Mouse (Mus musculus) A20 (cell line): ENCODE results near the gene Hes1.

ENCODE experiments used
- DNase-seq: peaks from one replicate; pipeline ENCODE4 v3.0.0-alpha.2; 2011; ENCODE audit warnings: low read depth, low spot score

The Hes1 gene

GRCm38 (mm10) chr16:30063984-30064453 is at the start of gene Hes1:
TSS of gene Hes1 (plus strand) at chr16:30064384.
- DNase-seq, result peak; percentile 93

- no peak for DNase-seq
Measured at GRCm38 (mm10) chr16:30016064-30016463, 48.1 kb upstream of the Hes1 start.

- no peak for DNase-seq
Measured at GRCm38 (mm10) chr16:30020124-30020523, 44.1 kb upstream of the Hes1 start.

DNA sequence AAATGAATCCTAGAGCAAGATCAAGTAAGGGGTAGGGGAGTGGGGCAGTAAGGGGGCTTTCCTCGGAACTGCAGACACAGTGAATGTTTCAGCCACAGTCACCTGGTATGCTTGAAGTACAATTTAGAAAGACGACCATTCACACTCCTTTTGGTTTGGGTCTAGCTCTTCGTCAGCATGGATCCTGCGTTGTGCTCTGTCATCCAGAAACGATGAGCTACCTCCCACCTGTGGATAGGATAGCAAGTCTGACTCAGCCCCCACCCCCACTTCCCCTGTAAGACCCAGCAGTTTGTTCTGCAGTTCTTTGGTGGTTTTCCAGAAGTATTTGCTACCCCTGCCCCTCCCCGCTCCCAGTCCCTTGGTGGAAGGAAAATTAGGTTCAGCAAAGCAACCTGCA is 41.8 kb upstream of the Hes1 start:
- DNase-seq, result no peak

DNA sequence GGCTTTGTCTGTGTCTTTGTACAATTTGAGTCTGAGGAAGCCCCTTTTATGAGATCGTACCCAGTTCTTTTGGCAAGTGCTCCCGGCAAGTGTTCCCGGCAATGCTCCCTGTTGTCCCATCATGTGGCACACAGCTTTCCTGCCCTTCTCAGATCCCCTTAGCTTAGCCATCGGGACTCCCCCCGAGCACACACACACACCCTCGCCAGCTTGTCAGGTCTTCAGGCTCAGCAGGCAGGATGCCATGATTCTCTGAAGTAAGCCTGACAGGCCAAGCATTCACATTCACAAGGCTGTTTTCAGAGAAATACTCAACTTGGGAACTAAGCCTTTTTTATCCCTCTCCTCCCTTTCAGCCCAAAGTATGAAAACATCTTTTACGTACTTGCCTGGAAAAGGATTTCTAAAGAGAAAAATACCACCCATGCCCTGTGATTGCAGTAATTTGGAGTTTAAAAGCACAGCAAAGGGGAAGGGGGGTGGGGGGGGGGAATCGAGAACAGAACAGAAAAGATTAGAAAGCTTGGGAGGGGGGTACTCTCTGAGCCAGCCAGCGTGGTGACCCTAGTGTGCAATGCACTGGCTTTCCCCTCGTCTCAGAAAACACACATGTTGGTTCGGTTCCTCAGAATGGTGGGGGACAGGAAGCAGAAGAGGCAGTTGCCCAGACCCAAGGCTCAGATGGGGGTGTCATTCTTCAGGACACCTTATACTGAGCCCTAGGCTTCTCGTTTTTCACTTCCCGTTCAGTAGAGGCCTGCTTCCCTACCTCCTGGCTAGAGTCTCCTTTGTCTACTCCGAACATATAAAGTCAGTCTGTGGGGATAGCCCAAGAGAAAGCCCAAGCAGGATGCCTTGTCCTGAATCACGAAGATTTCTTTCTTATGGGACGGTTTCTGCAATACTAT is 41.0 kb upstream of the Hes1 start:
- peak; percentile 59 for DNase-seq

- peak; percentile 26 for DNase-seq
Measured at GRCm38 (mm10) chr16:30024681-30025262, 39.4 kb upstream of the Hes1 start.

- no peak for DNase-seq
Measured at GRCm38 (mm10) chr16:30028184-30028583, 36.0 kb upstream of the Hes1 start.

- DNase-seq, result no peak
Measured at GRCm38 (mm10) chr16:30029264-30030003, 34.8 kb upstream of the Hes1 start.

DNA sequence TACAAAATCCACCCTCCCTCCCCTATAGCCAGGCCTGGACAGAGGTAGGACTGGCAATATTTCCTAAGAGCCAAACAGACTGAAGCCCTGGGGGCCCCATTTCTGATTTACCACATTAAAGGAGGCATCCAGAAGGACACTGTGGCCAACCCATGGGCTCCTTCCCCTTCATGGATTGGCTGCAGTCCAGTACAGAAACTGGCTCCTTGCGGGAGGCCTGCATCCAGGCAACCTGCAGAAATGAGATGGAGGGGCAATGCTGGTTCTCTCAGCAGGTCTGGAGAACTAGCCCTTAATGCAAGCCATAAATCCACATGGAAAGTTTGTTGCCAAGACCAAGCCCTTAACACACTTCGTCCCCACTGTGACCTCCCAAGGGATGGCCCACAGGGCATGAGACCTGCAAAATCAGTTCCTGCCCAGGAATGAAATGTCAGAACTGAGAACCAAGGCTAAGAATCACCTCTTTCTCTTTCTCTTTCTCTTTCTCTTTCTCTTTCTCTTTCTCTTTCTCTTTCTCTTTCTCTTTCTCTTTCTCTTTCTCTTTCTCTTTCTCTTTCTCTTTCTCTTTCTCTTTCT is 31.8 kb upstream of the Hes1 start:
- DNase-seq, result no peak

GRCm38 (mm10) chr16:30033390-30033789 is 30.8 kb upstream of the Hes1 start:
- no peak for DNase-seq

DNA sequence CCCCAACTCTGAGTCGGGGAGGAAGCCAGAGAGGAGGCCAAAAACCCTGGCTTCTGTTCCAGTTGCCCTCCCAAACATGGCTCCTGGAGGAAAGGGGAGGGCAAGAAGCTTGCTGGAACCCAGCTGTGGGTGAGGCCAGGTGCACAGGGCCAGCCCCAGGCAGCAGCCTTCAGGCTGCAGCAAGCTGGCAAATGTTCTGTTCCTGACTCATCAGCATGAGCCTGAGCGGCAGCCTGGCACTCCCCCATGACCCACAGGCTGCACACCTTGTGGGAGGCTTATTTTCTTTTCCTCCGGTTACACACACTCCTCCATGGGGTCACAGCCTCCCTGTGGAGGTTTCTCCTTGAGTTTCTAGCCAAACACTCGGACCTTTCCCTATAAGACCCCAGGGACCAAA is 30.2 kb upstream of the Hes1 start:
- DNase-seq, result peak; percentile 71

- no peak for DNase-seq
Measured at GRCm38 (mm10) chr16:30034521-30034920, 29.7 kb upstream of the Hes1 start.

DNA sequence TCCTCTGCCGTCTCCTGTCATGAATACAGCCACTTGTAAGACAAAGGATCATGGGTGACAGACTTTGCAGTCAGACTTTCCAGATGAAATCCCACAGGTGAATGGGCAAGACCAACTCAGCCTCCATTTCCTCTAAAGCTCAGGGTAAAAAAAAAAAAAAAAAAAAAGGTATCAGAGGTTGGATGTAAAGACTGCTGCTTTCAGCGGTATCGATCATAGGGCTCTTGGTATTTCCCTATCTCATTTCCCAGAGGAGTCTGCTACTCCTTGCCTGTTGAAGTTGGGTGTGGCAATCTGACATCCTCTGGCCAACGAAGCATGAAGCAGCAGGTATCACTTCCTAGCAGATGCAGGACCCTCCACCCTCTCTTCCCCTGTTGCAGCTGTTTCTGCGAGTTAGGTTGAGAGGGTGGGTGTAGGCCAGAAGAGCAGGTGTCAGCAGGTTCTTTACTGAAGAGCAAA is 29.2 kb upstream of the Hes1 start:
- DNase-seq, result peak; percentile 87

- DNase-seq, result no peak
Measured at GRCm38 (mm10) chr16:30036104-30036503, 28.1 kb upstream of the Hes1 start.

GRCm38 (mm10) chr16:30038663-30039593 is 25.3 kb upstream of the Hes1 start:
- peak; percentile 94 for DNase-seq

DNA sequence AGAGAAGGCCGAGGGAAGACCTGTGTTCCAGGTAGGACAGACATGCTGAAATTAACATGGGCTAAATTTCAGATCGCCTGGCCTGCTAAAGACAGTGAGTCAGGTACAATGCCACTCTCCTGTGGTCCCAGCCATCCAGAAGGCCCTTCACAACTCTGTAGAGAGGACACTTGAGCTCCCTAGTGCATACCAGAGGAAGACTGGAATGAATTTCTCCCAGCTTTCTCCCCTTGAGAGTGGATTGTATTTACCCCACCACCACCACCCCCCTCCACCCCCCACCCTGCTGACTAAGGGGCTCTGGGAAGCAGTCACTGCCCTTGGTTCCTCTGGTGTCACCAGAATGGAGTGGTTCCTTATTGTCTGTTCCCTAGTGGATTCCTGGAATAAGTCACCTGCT is 24.3 kb upstream of the Hes1 start:
- no peak for DNase-seq

DNA sequence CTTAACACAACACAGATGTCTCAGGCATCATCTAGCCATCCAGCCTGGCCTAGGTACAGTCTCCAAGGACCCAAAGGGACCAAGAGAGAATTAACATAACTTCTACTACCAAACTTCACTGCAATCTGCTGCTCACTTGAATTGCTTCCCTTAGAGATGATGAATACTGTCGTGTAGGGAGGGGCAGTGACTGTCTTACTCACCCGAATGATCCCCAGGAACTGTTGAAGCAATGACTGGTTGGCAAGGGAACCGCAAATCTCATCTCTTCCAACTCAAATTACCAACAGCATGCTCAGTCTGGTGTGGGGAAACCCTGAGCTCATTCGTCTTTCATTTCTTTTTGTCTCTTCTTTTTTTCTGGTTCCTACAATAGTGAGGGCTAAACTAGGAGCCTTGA is 21.3 kb upstream of the Hes1 start:
- DNase-seq, result no peak

- no peak for DNase-seq
Measured at GRCm38 (mm10) chr16:30045615-30046014, 18.6 kb upstream of the Hes1 start.

DNA sequence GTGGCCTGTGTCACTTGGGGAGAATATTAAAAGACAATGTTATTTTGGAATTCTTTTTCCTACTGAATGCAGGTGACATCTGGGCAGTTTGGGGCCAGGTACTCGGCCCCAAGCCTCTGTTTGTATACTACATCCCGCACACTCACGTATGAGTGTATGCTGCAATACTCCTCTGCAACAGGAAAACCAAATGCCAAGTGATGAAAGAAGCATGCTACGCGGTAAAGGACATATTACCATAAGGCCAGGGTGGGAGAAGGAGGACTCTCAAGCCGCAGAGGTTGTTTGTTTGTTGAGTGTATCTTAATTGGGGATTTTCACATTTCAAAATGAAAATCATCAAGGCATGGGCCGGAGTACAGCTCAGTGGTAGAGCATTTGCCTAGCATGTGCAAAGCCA is 17.2 kb upstream of the Hes1 start:
- no peak for DNase-seq

DNA sequence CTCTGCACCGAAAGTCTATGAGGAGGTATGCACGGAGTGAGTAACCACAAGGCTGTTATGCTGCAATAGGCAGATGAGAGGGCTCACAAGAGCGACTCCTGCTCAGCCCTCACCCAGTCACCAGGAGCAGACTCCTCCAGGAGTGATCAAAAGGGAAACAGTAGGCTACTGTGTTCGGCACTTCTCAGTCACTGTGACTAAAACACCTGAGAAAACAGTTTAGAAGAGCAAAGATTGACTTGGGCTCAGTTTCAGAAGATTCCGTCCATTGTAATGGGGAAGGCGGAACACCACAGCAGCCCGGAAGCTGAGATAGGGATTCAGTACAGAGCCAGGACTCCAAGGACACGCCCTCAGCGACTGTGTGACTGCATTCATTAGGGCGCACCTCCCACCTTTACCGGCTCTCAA is 16.8 kb upstream of the Hes1 start:
- no peak for DNase-seq
